Mouse (Mus musculus) cerebellum, adult 11-12 months (tissue): ENCODE data around the gene Dennd2a.
"Not testable (repeated sequence)": the region's sequence is repeated elsewhere in the genome, so short reads cannot be mapped to it uniquely, and the experiment has no call there.

ENCODE experiments used
- DNase-seq: peaks from one replicate; pipeline ENCODE4 v3.0.0; 2022

The Dennd2a gene

GRCm38 (mm10) chr6:39445801-39446572 is 111.7 kb downstream of the Dennd2a start:
- no peak for DNase-seq

- DNase-seq: no peak
Observed at GRCm38 (mm10) chr6:39442786-39443287, 114.8 kb downstream of the Dennd2a start.

- no peak for DNase-seq
Observed at GRCm38 (mm10) chr6:39440207-39440606, 117.5 kb downstream of the Dennd2a start.

GRCm38 (mm10) chr6:39437519-39437918 is 120.1 kb downstream of the Dennd2a start:
- DNase-seq: not testable (repeated sequence)

GRCm38 (mm10) chr6:39435875-39436274 is 121.8 kb downstream of the Dennd2a start:
- DNase-seq: no peak

- no peak for DNase-seq
Observed at GRCm38 (mm10) chr6:39434886-39435492, 122.7 kb downstream of the Dennd2a start.

GRCm38 (mm10) chr6:39434111-39434885 is 123.4 kb downstream of the Dennd2a start:
- no peak for DNase-seq

GRCm38 (mm10) chr6:39433701-39434100 is 124.0 kb downstream of the Dennd2a start:
- DNase-seq: no peak

- no peak for DNase-seq
Observed at GRCm38 (mm10) chr6:39433174-39433573, 124.5 kb downstream of the Dennd2a start.

GRCm38 (mm10) chr6:39430722-39431121 is 126.9 kb downstream of the Dennd2a start:
- DNase-seq: no peak

GRCm38 (mm10) chr6:39429007-39429788 is 128.5 kb downstream of the Dennd2a start:
- DNase-seq: no peak

- DNase-seq: no peak
Observed at GRCm38 (mm10) chr6:39427276-39428003, 130.2 kb downstream of the Dennd2a start.

GRCm38 (mm10) chr6:39426725-39427124 is 130.9 kb downstream of the Dennd2a start:
- no peak for DNase-seq

GRCm38 (mm10) chr6:39425181-39425580 is 132.5 kb downstream of the Dennd2a start:
- no peak for DNase-seq

- no peak for DNase-seq
Observed at GRCm38 (mm10) chr6:39423686-39424085, 134.0 kb downstream of the Dennd2a start.

GRCm38 (mm10) chr6:39423130-39423551 is 134.5 kb downstream of the Dennd2a start:
- no peak for DNase-seq

- DNase-seq: peak; percentile 33
Observed at GRCm38 (mm10) chr6:39420867-39421266, 136.8 kb downstream of the Dennd2a start.

GRCm38 (mm10) chr6:39419851-39420721 is 137.6 kb downstream of the Dennd2a start, which contains the start of gene Mkrn1:
TSS of gene Mkrn1 (minus strand) at chr6:39420462.
- peak; percentile 93 for DNase-seq

- no peak for DNase-seq
Observed at GRCm38 (mm10) chr6:39419386-39419850, 138.2 kb downstream of the Dennd2a start.

GRCm38 (mm10) chr6:39416654-39417053 is 141.0 kb downstream of the Dennd2a start:
- not testable (repeated sequence) for DNase-seq

GRCm38 (mm10) chr6:39415762-39416161 is 141.9 kb downstream of the Dennd2a start:
- peak; percentile 49 for DNase-seq
